Mouse (Mus musculus): Measurements from ENCODE around the gene Snrk.
"Not testable (repeated sequence)": the region's sequence is repeated elsewhere in the genome, so short reads cannot be mapped to it uniquely, and the experiment has no call there.

The Snrk gene

DNA sequence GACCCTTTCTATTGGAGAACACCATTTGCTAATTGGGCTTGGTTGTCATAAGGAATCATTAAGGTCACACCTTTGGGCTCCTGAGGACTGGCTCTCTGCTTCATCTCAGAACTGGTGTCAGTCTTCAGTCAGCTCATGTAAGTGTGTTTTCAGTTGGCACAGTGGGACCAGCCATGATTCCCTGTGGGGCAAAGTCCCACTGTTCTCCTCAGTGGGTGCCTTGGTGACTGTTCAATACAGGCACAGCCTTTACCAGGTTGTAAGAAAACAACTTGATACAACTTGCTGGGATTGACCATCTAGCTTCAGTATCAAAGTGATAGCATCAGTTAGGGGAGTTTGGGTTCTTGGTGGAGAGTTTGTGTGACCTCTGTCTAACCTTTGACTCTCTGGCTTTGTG is 28.6 kb downstream of the Snrk start:
- DNase-seq, result no peak

GRCm38 (mm10) chr9:122146124-122146870 is 29.2 kb downstream of the Snrk start:
- no peak for DNase-seq

- no peak for DNase-seq
Measured at GRCm38 (mm10) chr9:122148356-122148755, 31.3 kb downstream of the Snrk start.

- no peak for DNase-seq
Measured at GRCm38 (mm10) chr9:122149997-122150826, 33.1 kb downstream of the Snrk start.

GRCm38 (mm10) chr9:122152063-122152462 is 35.0 kb downstream of the Snrk start:
- no peak for DNase-seq

GRCm38 (mm10) chr9:122152501-122152900 is 35.4 kb downstream of the Snrk start:
- DNase-seq, result no peak

GRCm38 (mm10) chr9:122153436-122153835 is 36.4 kb downstream of the Snrk start:
- DNase-seq, result no peak

DNA sequence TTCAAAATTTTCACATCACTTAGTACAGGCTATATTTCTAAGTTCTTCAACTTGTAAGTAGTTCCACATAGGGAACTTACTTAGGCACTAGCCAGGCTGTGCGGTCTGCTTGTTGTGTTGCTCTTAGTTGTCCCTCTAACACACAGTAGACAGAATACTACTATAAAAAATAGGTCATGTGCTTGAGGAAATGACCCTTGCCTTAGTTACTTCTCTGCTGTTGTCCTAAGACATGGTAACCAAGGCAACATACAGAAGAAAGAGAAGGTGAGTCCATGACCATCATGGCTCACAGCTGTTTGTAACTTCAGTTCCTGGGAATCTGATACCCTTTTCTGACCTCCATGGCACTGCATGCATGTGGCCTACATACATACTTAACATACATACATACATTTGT is 38.1 kb downstream of the Snrk start:
- DNase-seq, result no peak

GRCm38 (mm10) chr9:122156389-122157078 is 39.5 kb downstream of the Snrk start:
- no peak for DNase-seq

DNA sequence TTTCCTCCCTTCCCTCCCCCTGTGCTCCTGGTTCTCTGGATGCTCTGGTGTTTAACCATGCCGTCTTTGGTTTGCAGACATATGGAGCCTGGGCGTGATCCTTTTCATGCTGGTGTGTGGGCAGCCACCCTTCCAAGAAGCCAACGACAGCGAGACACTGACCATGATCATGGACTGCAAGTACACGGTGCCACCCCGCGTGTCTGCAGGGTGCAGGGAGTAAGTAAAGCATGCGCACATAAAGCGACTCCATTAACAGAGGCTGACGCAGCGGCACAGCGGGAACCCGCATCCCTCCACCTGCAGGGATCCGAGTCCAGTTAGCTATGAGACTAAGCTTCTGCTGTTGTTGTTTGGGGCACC is 40.0 kb downstream of the Snrk start:
- no peak for DNase-seq

DNA sequence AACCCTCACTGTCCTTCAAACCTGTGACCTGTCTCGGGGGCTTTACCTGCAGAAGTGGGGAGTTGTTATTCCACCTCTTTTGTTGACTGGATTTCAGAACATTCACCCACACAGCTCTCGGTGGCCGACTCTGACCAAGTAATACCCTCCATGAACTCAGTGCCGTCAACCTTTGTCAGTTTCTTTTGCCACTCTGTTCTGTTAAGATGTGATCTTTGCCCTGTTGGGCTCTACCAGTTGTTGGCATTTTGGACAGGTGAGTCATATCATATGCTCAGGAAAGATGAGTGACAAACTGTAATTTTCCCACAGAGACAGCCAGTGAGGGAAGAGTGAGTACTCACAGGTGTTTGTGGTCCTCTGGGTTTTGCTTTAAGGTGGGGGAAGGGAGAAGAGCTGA is 47.5 kb downstream of the Snrk start:
- DNase-seq, result no peak

DNA sequence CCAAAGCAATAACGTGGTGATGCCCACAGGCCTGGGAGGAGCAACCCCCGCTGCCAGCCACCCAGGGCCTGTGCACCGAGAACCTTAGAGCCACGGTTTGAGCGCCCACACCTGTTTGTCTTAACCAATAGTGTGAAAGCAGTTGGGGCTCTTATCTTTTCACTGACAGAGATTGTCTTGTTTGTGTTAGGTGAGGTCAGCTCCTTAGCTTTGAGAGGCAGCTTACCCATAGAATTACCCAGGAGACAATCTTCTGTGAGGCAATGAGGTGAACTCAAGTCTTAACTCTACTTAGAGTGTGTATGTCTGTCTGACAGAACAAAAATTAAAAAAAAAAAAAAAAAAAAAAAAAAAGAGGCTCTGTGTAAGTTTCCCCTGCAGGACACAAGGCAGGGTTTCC is 50.7 kb downstream of the Snrk start:
- not testable (repeated sequence) for DNase-seq

GRCm38 (mm10) chr9:122169901-122170300 is 52.8 kb downstream of the Snrk start:
- peak; percentile 79 to 80 for DNase-seq

DNA sequence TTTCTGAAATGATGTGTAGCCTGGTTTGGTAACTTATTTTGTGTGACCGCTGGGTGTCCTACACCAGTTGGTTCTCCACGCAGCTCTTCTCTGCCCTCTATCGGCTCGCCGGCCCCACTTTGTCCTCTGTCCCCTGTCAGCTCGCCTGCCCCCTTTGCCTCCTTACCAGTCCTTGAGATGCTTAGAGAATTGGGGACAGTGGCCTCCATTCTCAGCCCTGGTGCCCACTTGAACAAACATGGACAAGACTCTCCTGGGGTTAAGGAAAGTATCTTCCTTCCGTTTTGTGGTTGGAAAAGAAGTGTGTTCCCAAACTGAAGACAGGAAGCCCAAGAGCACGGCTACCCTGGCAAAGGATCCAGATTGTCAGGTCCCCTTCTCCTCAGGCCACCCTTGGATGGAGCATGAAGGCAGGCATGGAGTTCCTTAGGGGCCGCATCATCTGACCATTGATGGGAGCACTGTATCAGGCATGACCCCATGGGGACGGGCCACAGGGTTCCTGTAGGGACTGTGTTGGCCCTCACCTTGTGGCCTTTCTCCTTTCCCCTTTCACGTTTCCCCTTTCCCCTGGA is 55.6 kb downstream of the Snrk start:
- DNase-seq, result no peak

GRCm38 (mm10) chr9:122173405-122174233 is 56.6 kb downstream of the Snrk start:
- peak; percentile 81 for DNase-seq

DNA sequence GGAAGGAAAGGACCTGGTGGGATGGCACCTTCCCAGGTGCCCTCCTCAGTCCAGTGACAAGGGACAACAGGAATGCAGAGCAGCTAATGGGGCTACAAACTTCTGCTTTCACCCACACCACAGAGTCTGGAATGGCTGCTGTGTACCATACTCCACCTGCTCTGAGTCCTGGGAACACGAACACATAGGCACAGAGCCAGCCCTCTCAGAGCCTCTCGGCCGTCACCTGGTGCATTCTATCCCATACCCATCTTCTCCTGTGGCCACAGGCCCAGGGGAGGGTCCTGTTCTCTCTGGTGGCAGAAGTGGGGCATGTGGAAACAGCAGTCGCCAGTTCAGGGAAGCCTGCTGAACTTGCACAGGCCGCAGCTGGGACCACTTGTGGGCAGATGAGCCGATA is 57.7 kb downstream of the Snrk start:
- DNase-seq, result no peak

DNA sequence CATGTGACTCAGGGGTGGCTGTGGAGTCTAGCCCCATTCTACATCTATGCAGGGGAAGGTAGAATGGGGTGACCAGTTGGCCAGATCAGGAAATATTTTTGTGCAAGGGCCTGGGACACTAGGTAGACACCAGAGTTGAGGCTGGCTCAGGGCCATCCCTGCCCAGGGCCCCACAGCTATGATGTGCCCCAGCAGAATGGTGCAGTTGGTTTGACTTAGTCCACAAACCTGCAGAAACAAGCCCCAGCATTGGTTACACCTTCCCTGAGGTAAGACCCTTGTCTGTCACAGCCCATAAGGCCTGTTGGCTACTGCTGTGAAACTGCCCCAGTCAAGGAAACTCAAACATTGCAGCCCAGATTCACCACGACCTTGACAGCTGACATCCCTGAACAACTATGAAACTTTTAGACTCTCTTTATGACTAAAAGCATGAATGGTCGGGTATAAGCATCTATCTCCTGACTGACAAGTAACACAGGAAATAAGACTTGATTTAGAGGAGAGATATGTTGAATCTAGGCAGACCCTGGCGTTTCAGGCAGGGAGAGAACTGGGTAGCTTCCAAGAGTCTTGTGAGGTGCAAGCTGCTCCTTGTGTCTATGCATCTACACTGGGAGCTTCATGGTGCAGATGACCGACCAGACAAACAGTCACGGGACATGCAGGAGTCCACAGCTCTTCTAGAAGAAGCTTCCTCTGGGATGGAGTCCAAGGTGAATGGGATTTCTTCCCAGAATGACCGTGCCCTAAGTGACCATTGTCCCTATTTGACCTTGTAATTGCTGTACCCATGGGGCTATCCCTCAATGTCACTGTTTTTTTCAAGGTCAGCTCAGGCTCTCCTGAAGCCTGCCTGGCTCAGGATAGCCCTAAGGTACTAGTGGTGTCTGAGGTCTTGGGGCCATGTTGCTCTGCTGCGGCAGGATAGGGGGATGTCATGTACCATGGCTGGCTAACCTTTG is 60.5 kb downstream of the Snrk start:
- DNase-seq, result peak; percentile 34 to 39

- no peak for DNase-seq
Measured at GRCm38 (mm10) chr9:122178427-122178826, 61.4 kb downstream of the Snrk start.

- DNase-seq, result no peak
Measured at GRCm38 (mm10) chr9:122180105-122180504, 63.0 kb downstream of the Snrk start.

DNA sequence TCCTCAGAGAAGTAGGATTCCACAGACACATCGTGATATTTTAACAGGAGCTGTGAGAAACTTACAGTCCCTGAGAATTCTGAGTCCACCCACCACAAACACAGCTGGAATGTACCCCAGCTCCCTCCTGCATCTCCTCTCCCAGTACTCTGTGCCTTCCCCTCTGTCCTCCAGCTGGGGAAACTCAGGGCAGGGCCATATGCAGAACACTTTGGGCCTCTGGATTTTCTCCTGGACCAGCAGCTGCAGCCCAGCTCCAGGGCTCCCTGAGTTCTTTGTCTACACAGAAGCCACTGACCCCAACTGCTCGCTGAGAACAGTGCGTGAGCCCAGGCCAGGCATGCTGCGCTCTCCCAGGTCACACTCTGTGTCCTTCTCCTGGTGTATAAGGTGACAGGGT is 66.0 kb downstream of the Snrk start:
- DNase-seq, result no peak

GRCm38 (mm10) chr9:122184329-122184728 is 67.3 kb downstream of the Snrk start:
- DNase-seq, result no peak

All from cerebellum, postnatal 10 days (tissue).